Mouse (Mus musculus): Measurements from ENCODE around the gene Prr5l. TPM values are rescaled to one million over a fixed set of nuclear protein-coding genes. Genes with fewer than 3 reads are reported as not detected.
A peak's percentile ranks its signal among the peaks of the same experiment; 100 is the strongest.

Gene Prr5l
- polyA plus RNA-seq, 1 experiment from 2014 or later: 22.8 TPM

DNA sequence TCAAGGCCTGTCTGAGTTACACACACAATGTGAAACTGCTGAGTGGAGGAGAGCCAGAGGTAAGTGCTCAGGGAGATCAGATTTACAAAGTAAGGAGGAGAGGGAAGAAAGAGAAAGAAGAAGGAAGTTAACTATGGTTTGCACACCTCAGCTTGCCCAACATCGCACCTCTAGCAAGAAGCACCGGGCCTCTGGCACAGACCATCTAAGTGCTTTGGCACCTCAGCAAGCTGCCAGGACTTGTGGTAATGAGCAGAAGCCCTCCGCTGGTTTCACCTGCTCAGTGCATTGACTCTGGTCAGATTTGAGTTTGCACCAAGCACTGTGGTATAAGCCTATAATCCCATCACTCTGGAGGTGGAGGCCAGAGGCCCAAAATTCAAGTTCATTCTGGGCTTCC, 70.9 kb downstream of the Prr5l start:
- H3K4me1 ChIP-seq: peaks cover 14% of the 10 kb centered on the region
- H3K27me3 ChIP-seq (replicated peaks; ENCODE audit: low read depth, poor library complexity, severe bottlenecking): no peaks in the 10 kb centered on the region
- 90% methylated on average over 3 of the region's 3 CpGs for WGBS
- no peak overlapping the region for H3K4me3 ChIP-seq
- no peaks in the 10 kb centered on the region for H3K9me3 ChIP-seq
- no peak for DNase-seq (ENCODE audit: low spot score)
- no peak overlapping the region for H3K27ac ChIP-seq (replicated peaks)
- H3K36me3 ChIP-seq (replicated peaks): no peaks in the 10 kb centered on the region

DNA sequence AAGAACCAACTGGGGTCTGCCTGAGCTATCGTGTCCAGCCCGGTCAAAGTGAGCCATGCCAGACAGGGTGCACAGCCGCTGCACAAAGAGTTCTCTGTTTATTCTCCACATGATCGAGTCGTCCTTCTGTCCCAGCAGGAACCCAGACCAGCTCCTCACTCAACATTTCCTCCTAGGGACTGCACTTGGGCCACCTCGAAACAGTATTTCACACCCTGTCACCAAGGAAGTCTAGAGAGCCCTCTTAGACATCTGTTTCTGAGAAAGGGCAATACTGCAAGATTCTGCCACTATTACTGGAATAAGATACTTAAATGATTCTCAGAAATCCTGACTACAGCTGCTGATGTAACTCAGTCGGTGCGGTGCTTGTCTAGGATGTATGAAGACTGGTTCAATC, 72.1 kb downstream of the Prr5l start:
- peaks cover 14% of the 10 kb centered on the region for H3K4me1 ChIP-seq
- H3K27ac ChIP-seq (replicated peaks): no peak overlapping the region
- H3K27me3 ChIP-seq (replicated peaks; ENCODE audit: low read depth, poor library complexity, severe bottlenecking): no peaks in the 10 kb centered on the region
- WGBS: 55% methylated on average over 8 of the region's 8 CpGs
- H3K9me3 ChIP-seq: no peaks in the 10 kb centered on the region
- no peaks in the 10 kb centered on the region for H3K36me3 ChIP-seq (replicated peaks)
- DNase-seq (ENCODE audit: low spot score): no peak
- H3K4me3 ChIP-seq: no peak overlapping the region

DNA sequence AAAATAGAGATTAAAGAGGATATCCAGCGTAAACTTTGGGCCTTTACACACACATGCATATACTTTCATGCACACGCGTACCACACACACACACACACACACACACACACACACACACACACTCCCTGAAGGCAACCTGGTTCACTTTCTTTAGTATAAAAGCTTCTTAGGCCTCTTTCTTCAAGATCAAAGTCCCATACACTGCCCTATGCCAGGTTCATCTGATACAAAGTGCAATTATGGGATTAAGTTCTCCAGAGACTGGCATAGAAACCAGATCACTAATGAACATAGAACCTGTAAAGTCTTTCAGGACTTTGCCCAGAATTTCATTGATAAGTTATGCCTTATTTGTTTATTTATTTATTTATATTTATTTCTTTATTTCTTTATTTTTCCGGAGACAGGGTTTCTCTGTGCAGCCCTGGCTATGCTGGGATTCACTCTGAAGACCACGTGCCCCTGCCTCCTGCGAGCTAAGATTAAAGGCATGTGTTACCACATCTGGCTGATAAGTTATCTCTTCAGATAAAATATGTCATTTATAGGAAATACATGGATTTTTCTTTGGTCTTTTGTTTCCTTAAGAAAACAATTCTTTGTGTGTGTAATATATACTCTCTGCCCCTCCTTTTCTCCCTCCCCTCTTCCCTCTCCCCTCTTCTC, 73.1 kb downstream of the Prr5l start:
- 86% methylated on average over 6 of the region's 6 CpGs for WGBS
- no peak for DNase-seq (ENCODE audit: low spot score)
- H3K4me3 ChIP-seq: no peak overlapping the region
- no peaks in the 10 kb centered on the region for H3K27me3 ChIP-seq (replicated peaks; ENCODE audit: low read depth, poor library complexity, severe bottlenecking)
- no peak overlapping the region for H3K27ac ChIP-seq (replicated peaks)
- H3K4me1 ChIP-seq: peaks cover 7% of the 10 kb centered on the region; the same call in 1 of the 2 replicates
- H3K9me3 ChIP-seq: no peaks in the 10 kb centered on the region
- H3K36me3 ChIP-seq (replicated peaks): no peaks in the 10 kb centered on the region

DNA sequence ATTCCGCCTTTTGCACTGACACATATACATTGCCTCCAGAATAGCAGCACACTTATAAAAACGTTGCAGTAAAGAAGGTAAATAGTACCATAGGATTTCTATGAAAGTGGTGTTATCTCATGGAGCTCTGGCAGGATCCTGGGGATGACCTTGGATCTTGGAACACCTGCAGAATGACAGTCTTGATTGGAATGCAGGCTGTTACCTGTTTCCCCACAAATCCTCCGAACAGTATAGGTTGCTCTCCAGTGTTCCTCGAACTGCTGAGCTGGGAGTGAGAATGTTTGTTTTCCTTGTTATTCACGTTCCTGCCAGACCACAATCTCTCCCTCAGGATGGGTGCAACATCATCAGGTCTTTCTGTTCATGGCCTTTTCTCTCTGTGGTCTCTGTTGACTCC, 75.1 kb downstream of the Prr5l start:
- Histone ChIP-seq H3K27me3 (replicated peaks; ENCODE audit: low read depth, poor library complexity, severe bottlenecking) (no peaks in the 10 kb centered on the region), H3K9me3 (no peaks in the 10 kb centered on the region), H3K27ac (replicated peaks) (no peak overlapping the region), H3K36me3 (replicated peaks) (no peaks in the 10 kb centered on the region), H3K4me3 (no peak overlapping the region), H3K4me1 (peaks cover 7% of the 10 kb centered on the region; the same call in 1 of the 2 replicates)
- 74% methylated on average over 5 of the region's 5 CpGs for WGBS
- no peak for DNase-seq (ENCODE audit: low spot score)

DNA sequence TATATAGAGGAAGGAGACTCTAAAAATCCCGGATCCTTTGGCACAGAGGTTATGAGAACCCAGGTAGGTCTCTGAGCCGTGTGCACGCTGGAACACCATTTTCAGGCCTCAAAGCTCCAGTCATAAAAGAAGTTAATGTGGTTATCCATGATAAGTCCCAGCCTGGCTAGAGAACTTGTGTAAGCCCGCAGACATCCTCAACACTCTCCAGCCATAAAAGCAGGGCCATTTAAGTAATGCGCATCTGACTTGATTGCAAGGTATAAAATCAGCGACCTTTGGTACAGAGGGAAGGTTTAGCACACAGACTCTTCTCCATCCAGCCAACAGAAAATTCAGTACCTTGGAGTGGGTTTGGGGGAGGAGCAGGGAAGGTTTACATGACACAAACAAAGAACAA, 80.6 kb downstream of the Prr5l start:
- 90% methylated on average over 6 of the region's 6 CpGs for WGBS

DNA sequence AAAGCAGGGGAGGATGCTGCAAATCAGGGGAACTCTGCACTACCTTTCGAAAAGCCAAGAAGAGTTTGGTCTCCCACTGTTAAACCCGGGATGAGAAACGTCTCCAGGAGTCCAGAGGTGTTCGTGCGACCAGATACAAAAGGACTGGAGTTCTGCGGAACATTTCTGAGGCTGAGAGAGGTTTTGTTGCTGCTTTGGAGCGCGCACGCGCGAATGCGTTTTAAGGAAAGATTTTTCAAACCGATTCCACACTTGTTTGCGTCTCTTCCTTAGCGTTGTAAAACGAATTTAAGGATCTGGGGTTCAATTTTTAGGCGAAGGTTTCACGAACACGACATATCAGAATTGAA, 85.0 kb downstream of the Prr5l start:
- no peaks in the 10 kb centered on the region for H3K9me3 ChIP-seq

More for the DNA sequence above, 80.6 kb downstream of the Prr5l start:
- H3K4me1 ChIP-seq: peaks cover 4% of the 10 kb centered on the region; the same call in 1 of the 2 replicates
- peaks cover 9% of the 10 kb centered on the region; the same call in 1 of the 2 replicates for H3K27me3 ChIP-seq (replicated peaks; ENCODE audit: low read depth, poor library complexity, severe bottlenecking)
- H3K4me3 ChIP-seq: no peak overlapping the region
- no peaks in the 10 kb centered on the region for H3K9me3 ChIP-seq
- H3K27ac ChIP-seq (replicated peaks): no peak overlapping the region
- H3K36me3 ChIP-seq (replicated peaks): no peaks in the 10 kb centered on the region
- DNase-seq (ENCODE audit: low spot score): no peak

DNA sequence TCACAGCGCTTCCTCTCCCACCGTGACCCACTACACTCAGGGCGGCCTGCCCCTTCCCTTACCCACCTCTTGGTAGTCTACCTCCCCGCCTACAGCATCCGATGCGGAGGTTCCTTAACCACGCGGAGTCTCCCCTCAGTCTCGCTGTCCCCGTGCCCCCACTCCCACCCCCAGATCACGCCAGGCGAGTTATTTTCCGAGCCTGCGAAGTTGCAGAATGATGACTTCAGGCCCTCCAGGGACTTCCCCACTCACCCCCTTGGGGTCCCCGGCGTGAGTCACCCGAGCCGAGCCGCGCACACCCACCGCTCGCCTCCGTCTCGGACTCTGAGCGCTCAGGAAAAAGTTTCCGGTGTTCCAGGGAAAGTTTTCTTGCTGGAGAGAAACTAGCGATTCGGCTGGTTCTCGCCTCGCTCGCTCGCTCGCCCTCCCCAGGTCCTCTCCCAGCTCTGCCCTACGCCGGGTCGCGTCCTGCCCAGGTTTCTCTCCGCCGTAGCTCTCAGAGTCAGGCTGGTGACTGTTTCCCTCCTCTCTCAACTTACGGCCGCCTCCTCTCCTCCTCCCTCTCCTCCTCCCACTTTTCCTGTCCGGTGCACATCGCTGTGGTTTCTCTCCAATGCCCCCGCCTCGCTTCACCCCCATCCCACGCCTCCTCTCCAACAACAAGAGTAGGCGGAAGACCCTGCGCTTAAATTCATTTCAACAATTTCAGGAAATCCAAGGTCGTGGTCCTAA, 85.5 kb downstream of the Prr5l start:
- H3K9me3 ChIP-seq: no peaks in the 10 kb centered on the region
- WGBS: under 1% methylated on average over 49 of the region's 49 CpGs
- H3K27ac ChIP-seq (replicated peaks): peak overlapping the region; percentile 90
- H3K4me1 ChIP-seq: peaks cover 23% of the 10 kb centered on the region
- H3K4me3 ChIP-seq: peak overlapping the region; percentile 76
- H3K36me3 ChIP-seq (replicated peaks): peaks cover 13% of the 10 kb centered on the region; the same call in 1 of the 2 replicates
- peak; percentile 83 for DNase-seq (ENCODE audit: low spot score)
- H3K27me3 ChIP-seq (replicated peaks; ENCODE audit: low read depth, poor library complexity, severe bottlenecking): peaks cover 14% of the 10 kb centered on the region; the same call in 1 of the 2 replicates

More for the DNA sequence above, 85.0 kb downstream of the Prr5l start:
- DNase-seq (ENCODE audit: low spot score): peak; percentile 66
- Histone ChIP-seq H3K27ac (replicated peaks) (peak overlapping the region; percentile 90), H3K4me1 (peaks cover 23% of the 10 kb centered on the region), H3K36me3 (replicated peaks) (peaks cover 13% of the 10 kb centered on the region; the same call in 1 of the 2 replicates), H3K27me3 (replicated peaks; ENCODE audit: low read depth, poor library complexity, severe bottlenecking) (peaks cover 14% of the 10 kb centered on the region; the same call in 1 of the 2 replicates), H3K4me3 (peak overlapping the region; percentile 76)
- 1% methylated on average over 19 of the region's 19 CpGs for WGBS

DNA sequence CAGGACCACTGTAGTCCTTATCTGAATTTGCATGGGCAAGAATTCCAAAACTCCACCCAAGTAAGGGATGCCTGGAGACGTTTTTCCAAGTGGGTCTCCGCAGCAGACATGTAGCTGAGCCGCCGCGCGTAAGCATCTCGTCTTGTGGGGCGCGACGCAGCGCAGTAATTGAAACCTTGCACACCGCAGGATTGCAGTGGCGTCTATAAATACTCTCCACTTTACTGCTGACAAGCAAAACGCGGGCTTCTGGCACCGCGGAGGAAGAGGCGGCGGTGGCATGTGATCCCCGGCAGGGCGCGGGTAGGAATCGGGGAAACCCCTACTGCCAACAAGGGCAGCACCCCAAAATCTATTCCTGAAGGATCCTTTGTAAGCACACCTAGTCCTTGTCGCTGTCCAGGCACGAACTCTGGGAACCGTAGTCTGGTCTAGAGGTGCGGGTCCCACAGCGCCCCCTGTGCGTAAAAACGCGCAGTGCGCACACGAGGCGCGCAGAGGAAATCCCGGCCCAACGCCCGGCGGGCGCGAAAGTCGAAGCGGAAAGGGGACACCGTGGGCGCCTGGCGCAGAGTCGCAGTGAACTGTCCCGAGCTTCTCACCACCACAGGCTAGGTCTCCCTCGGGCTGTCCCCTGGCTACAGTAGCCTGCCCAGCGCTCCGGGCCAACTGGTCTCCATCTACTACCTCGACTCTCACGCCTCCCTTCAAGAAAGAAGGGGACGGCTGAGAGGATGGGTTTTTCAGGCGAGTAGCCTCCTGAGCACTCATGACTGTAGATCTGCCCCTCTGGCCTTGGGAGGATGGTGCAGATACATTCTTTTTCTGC, 86.3 kb downstream of the Prr5l start:
- peak overlapping the region; percentile 90 for H3K27ac ChIP-seq (replicated peaks)
- under 1% methylated on average over 55 of the region's 55 CpGs for WGBS

DNA sequence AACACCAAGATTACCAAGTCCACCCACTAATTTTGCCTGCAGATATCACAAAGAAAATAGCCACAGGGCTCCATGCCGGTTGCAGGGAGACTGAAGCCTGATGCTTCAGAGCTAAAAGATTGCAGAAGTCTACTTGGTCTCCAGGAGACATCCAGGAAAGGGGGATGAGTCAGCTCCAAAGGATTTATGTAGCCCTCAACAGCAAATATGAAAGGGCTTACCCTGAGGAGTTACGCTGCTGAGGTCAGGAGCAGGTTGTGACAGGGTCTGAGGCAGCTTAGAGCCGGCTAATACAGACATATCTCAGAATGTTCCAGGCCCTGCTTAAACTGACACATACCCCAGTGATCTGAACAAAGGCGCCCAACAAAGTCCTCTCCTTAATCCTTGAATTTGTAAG, 90.7 kb downstream of the Prr5l start:
- 84% methylated on average over 4 of the region's 4 CpGs for WGBS
- H3K27ac ChIP-seq (replicated peaks): no peak overlapping the region
- no peak for DNase-seq (ENCODE audit: low spot score)
- no peaks in the 10 kb centered on the region for H3K9me3 ChIP-seq
- peaks cover 5% of the 10 kb centered on the region; the same call in 1 of the 2 replicates for H3K27me3 ChIP-seq (replicated peaks; ENCODE audit: low read depth, poor library complexity, severe bottlenecking)
- H3K4me3 ChIP-seq: no peak overlapping the region
- peaks cover 18% of the 10 kb centered on the region for H3K4me1 ChIP-seq
- peaks cover 20% of the 10 kb centered on the region for H3K36me3 ChIP-seq (replicated peaks)

More for the DNA sequence above, 86.3 kb downstream of the Prr5l start:
- peaks cover 23% of the 10 kb centered on the region for H3K4me1 ChIP-seq
- peaks cover 16% of the 10 kb centered on the region for H3K36me3 ChIP-seq (replicated peaks)
- H3K4me3 ChIP-seq: peak overlapping the region; percentile 76
- peaks cover 14% of the 10 kb centered on the region; the same call in 1 of the 2 replicates for H3K27me3 ChIP-seq (replicated peaks; ENCODE audit: low read depth, poor library complexity, severe bottlenecking)
- peak; percentile 91 for DNase-seq (ENCODE audit: low spot score)
- no peaks in the 10 kb centered on the region for H3K9me3 ChIP-seq

DNA sequence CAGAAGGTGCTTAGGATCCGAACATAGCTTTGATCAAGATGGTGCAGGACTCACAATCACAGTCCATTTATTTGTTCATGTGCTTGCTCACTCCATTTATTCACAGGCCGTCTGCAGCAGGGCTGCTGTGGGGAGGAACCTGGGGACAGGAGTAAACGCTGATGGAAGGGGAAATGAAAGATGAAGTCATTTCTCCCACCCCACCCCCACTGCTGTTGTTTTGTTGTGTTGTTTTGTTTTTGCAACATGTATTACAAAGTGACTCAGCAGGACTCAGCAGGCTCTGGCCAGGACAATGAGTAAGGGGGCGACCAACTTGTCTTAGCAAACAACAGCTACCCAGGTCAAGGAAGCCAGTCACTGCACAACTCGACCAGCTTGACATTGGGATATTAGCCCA, 99.6 kb downstream of the Prr5l start:
- no peaks in the 10 kb centered on the region; the same call in 1 of the 2 replicates for H3K36me3 ChIP-seq (replicated peaks)
- H3K9me3 ChIP-seq: no peaks in the 10 kb centered on the region
- H3K27me3 ChIP-seq (replicated peaks; ENCODE audit: low read depth, poor library complexity, severe bottlenecking): no peaks in the 10 kb centered on the region
- H3K27ac ChIP-seq (replicated peaks): no peak overlapping the region
- 69% methylated on average over 5 of the region's 5 CpGs for WGBS
- 0 out of 2 replicates have a peak, but pooled peaks cover 5% of the 10 kb centered on the region for H3K4me1 ChIP-seq
- H3K4me3 ChIP-seq: no peak overlapping the region
- no peak for DNase-seq (ENCODE audit: low spot score)

DNA sequence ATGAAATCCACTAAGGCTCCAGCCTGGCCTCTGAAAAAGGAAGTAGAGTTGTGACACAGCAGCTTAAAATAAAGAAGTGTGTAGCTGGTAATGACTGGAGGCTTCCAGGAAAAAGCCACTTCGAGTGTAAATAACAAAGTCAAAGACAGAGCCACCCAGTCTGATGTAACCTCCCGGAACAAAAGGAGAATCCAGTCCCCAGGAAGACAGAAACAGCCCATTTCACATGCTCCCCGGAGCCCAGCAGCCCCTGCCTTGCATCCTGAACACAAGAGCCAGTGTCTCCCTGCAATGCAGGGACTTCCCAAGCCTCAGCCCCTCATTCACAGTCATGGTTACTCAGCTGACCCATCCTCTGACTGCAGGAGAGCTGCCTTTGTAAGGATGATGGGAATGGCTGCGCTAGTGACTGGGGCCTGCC, 101.5 kb downstream of the Prr5l start:
- H3K4me3 ChIP-seq: no peak overlapping the region
- no peaks in the 10 kb centered on the region for H3K27me3 ChIP-seq (replicated peaks; ENCODE audit: low read depth, poor library complexity, severe bottlenecking)
- WGBS: 84% methylated on average over 4 of the region's 4 CpGs
- no peaks in the 10 kb centered on the region for H3K36me3 ChIP-seq (replicated peaks)
- H3K9me3 ChIP-seq: no peaks in the 10 kb centered on the region
- H3K27ac ChIP-seq (replicated peaks): no peak overlapping the region
- no peaks in the 10 kb centered on the region for H3K4me1 ChIP-seq
- DNase-seq (ENCODE audit: low spot score): no peak

DNA sequence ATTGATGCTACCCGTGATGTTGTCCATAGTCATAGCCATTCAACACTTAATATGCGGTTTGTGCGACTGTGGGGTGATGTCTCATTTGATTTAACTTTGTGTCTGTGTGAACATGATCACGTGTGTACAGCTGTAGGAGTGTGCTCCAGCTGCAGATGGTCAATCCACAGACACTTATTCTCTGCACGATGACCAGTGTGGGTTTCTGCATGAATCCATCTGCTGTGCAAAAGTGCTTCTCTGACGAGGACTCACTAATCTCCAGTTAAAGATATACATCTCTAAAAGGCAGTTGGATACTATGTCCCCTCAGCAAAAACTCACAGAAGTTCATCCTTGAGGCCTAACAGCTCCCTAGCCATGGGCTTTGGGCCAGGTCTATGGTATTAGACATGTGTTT, 104.7 kb downstream of the Prr5l start:
- Histone ChIP-seq H3K9me3 (no peaks in the 10 kb centered on the region), H3K27ac (replicated peaks) (no peak overlapping the region), H3K4me1 (no peaks in the 10 kb centered on the region), H3K4me3 (no peak overlapping the region), H3K27me3 (replicated peaks; ENCODE audit: low read depth, poor library complexity, severe bottlenecking) (no peaks in the 10 kb centered on the region), H3K36me3 (replicated peaks) (no peaks in the 10 kb centered on the region)
- whole genome bisulfite sequencing: 94% methylated on average over 6 of the region's 6 CpGs
- DNase-seq (ENCODE audit: low spot score): no peak

Data from embryonic facial prominence, embryonic 10.5 days (tissue).